ENCODE assay signal across 9 mouse cellular contexts in the genomic region with DNA sequence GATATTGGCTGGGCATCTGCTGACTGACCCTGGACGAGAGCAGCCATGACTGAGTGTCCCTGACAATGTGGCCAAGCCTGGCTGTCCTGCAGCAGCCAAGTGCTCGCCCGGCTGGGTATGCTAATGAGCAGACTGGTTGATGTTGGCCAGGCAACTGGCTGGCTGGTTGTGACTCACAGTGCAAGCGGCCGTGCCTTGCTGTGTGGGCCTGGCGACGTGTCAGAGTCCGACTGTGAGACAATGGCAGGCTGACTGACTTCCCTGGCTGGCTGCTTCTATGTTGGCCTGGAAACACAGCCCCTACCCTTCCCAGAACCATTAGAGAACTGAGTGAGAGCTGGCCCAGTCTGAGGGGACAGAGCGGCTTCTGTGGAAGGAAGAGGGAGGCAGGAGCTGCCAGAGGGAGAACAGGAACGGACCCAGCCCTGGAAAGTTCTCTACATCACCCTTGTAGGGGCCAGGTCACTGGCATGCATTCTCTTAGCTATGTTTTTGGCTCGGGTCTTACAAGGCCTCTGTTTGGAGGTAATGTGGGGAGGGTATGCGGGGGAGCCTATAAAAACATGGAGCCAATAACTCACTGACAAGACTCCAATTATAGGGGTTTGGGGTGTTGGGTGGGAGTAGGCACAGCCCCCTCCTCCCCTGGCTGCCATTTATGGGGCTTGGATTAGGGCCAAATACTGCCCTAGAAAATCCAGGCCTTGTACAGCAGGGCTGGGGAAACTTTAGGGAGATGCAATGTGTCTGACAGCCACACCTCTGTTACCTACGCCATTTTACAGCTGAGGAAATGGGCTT.
DNase-seq lines count a peak whose midpoint lies in the region; ATAC-seq and TF ChIP-seq lines count a peak whose summit lies in the region.
"Had no signal": no experiment of that assay in that cellular context is flagged by ENCODE, and none has a peak within 500 bp of the region (broad histone marks: within the 10 kb centered on the region; RNA-seq: fewer than 3 reads in every experiment).

No protein-coding gene starts in this region.

- 0 out of 2 replicates have a peak overlapping the region, but pooled peaks have one; percentile 13 for H3K9ac ChIP-seq in intestine, embryonic 16.5 days (ENCODE audit: low read depth, low read length)
- no peak overlapping the region for H3K9ac ChIP-seq in midbrain, embryonic 15.5 days
- H3K9ac ChIP-seq: liver, embryonic 13.5 days had no signal

- no peak overlapping the region for H3K27ac ChIP-seq in intestine, embryonic 16.5 days (ENCODE audit: low read length)
- no peak overlapping the region for H3K27ac ChIP-seq in left cerebral cortex, adult 2 months
- H3K27ac ChIP-seq in midbrain, embryonic 15.5 days = no peak overlapping the region
- H3K27ac ChIP-seq: liver, embryonic 13.5 days had no signal

- H3K27me3 ChIP-seq in intestine, embryonic 16.5 days (replicated peaks; ENCODE audit: control insufficient read depth, insufficient read depth, low read length) = no peaks in the 10 kb centered on the region
- H3K27me3 ChIP-seq in midbrain, embryonic 15.5 days (replicated peaks) = peaks cover 3% of the 10 kb centered on the region; the same call in 1 of the 2 replicates
- H3K27me3 ChIP-seq: liver, embryonic 13.5 days had no signal

- peak; percentile 85 for DNase-seq in adrenal gland, postnatal 10 days
- peak; percentile 49 for DNase-seq in embryo, embryonic 9.5 days (ENCODE audit: extremely low spot score)
- peak; percentile 36 to 66 for DNase-seq in gastrocnemius, postnatal 4 days (ENCODE audit: low spot score in 2 of 2)
- DNase-seq in left cerebral cortex, adult 2 months (ENCODE audit: extremely low spot score in 1 of 2, low spot score in 2 of 2) = peak; percentile 70 to 77
- DNase-seq in urinary bladder, postnatal 14 days (ENCODE audit: low spot score) = peak; percentile 69
- no peak for DNase-seq in thymus, postnatal 36 days
- DNase-seq: liver, embryonic 13.5 days had no signal

- intact Hi-C loops in left cerebral cortex, adult 2 months (cut with DNase I) = no loop called here

- peak; percentile 15; the same call in 1 of the 2 replicates for ATAC-seq in intestine, embryonic 16.5 days
- ATAC-seq in midbrain, embryonic 15.5 days (replicated peaks) = peak; percentile 88

- H3K4me1 ChIP-seq in intestine, embryonic 16.5 days (ENCODE audit: control insufficient read depth, insufficient read depth, low read length) = peaks cover 40% of the 10 kb centered on the region
- H3K4me1 ChIP-seq in midbrain, embryonic 15.5 days = peaks cover 14% of the 10 kb centered on the region; the same call in 1 of the 2 replicates

- no peak overlapping the region for H3K4me2 ChIP-seq in intestine, embryonic 16.5 days (ENCODE audit: low read depth, low read length)
- no peak overlapping the region for H3K4me2 ChIP-seq in midbrain, embryonic 15.5 days
- H3K4me2 ChIP-seq: liver, embryonic 13.5 days had no signal

- H3K36me3 ChIP-seq in intestine, embryonic 16.5 days (ENCODE audit: control insufficient read depth, insufficient read depth, low read length) = no peaks in the 10 kb centered on the region
- H3K36me3 ChIP-seq in midbrain, embryonic 15.5 days (replicated peaks) = no peaks in the 10 kb centered on the region
- H3K36me3 ChIP-seq: liver, embryonic 13.5 days had no signal

- 52% methylated on average over 13 of the region's 13 CpGs for WGBS in intestine, embryonic 16.5 days
- WGBS in midbrain, embryonic 15.5 days = 32% methylated on average over 13 of the region's 13 CpGs

- H3K4me3 ChIP-seq in intestine, embryonic 16.5 days (ENCODE audit: low read length) = no peak overlapping the region
- H3K4me3 ChIP-seq in left cerebral cortex, adult 2 months = no peak overlapping the region
- H3K4me3 ChIP-seq in midbrain, embryonic 15.5 days = no peak overlapping the region
- H3K4me3 ChIP-seq: liver, embryonic 13.5 days had no signal

- H3K9me3 ChIP-seq in intestine, embryonic 16.5 days (ENCODE audit: control insufficient read depth, low read length) = no peaks in the 10 kb centered on the region
- no peaks in the 10 kb centered on the region for H3K9me3 ChIP-seq in midbrain, embryonic 15.5 days
- H3K9me3 ChIP-seq: liver, embryonic 13.5 days had no signal

- no peak for TF ChIP-seq CTCF in left cerebral cortex, adult 2 months (IDR thresholded peaks at IDR 0.05)

Comparison
In these comparisons a context has a peak if more than half of its experiments do, and no peak if none do; other contexts are left out.
1. DNase-seq: peak in adrenal gland, postnatal 10 days (single experiment), embryo, embryonic 9.5 days (single experiment), gastrocnemius, postnatal 4 days (2 of 2), left cerebral cortex, adult 2 months (2 of 2) and urinary bladder, postnatal 14 days (single experiment); none in thymus, postnatal 36 days (0 of 2).